ENCODE assay signal across 10 mouse cellular contexts in genomic region chr7:144689136-144689535, GRCm38 (mm10).
DNase-seq lines count a peak whose midpoint lies in the region; ATAC-seq and TF ChIP-seq lines count a peak whose summit lies in the region.
"Had no signal": no experiment of that assay in that cellular context is flagged by ENCODE, and none has a peak within 500 bp of the region (broad histone marks: within the 10 kb centered on the region; RNA-seq: fewer than 3 reads in every experiment).

No protein-coding gene starts in this region.

- H3K27me3 ChIP-seq in intestine, embryonic 14.5 days (replicated peaks; ENCODE audit: control insufficient read depth, insufficient read depth, low read length) = no peaks in the 10 kb centered on the region
- H3K27me3 ChIP-seq in intestine, postnatal 0 days (replicated peaks; ENCODE audit: control insufficient read depth, insufficient read depth, low read length) = no peaks in the 10 kb centered on the region
- no peaks in the 10 kb centered on the region for H3K27me3 ChIP-seq in intestine, embryonic 15.5 days (replicated peaks)
- H3K27me3 ChIP-seq: limb, embryonic 15.5 days had no signal

- no peak overlapping the region for H3K4me2 ChIP-seq in intestine, embryonic 14.5 days (ENCODE audit: low read length)
- no peak overlapping the region for H3K4me2 ChIP-seq in intestine, postnatal 0 days (replicated peaks; ENCODE audit: low read depth)
- H3K4me2 ChIP-seq in intestine, embryonic 15.5 days (replicated peaks) = no peak overlapping the region
- H3K4me2 ChIP-seq: limb, embryonic 15.5 days had no signal

- no peaks in the 10 kb centered on the region for H3K9me3 ChIP-seq in intestine, embryonic 14.5 days (ENCODE audit: control insufficient read depth, low read length)
- no peaks in the 10 kb centered on the region for H3K9me3 ChIP-seq in intestine, postnatal 0 days (ENCODE audit: control insufficient read depth)
- H3K9me3 ChIP-seq in intestine, embryonic 15.5 days = no peaks in the 10 kb centered on the region
- H3K9me3 ChIP-seq: limb, embryonic 15.5 days had no signal

- no peak overlapping the region for H3K4me3 ChIP-seq in intestine, embryonic 14.5 days (ENCODE audit: low read depth, low read length)
- H3K4me3 ChIP-seq in intestine, postnatal 0 days (ENCODE audit: low read depth, low read length) = no peak overlapping the region
- no peak overlapping the region for H3K4me3 ChIP-seq in intestine, embryonic 15.5 days (replicated peaks)
- H3K4me3 ChIP-seq: limb, embryonic 15.5 days had no signal

- no peak for TF ChIP-seq CTCF in intestine, postnatal 0 days (IDR thresholded peaks at IDR 0.05; ENCODE audit: low read depth)

- WGBS in intestine, embryonic 14.5 days = 29% methylated on average over 7 of the region's 7 CpGs
- 49% methylated on average over 7 of the region's 7 CpGs for WGBS in intestine, postnatal 0 days
- WGBS in intestine, embryonic 15.5 days = 36% methylated on average over 7 of the region's 7 CpGs

- no peak overlapping the region for H3K9ac ChIP-seq in intestine, embryonic 14.5 days (ENCODE audit: low read length)
- H3K9ac ChIP-seq in intestine, postnatal 0 days (ENCODE audit: low read depth, low read length) = no peak overlapping the region
- no peak overlapping the region for H3K9ac ChIP-seq in intestine, embryonic 15.5 days
- H3K9ac ChIP-seq: limb, embryonic 15.5 days had no signal

- DNase-seq in adrenal gland, postnatal 14 days = peak; percentile 42
- no peak for DNase-seq in adrenal gland, postnatal 25 days
- DNase-seq in intestine, embryonic 14.5 days (ENCODE audit: low spot score) = no peak
- DNase-seq in lung, postnatal 10 days = peak; percentile 41
- no peak for DNase-seq in frontal cortex, postnatal 36 days (ENCODE audit: low spot score in 2 of 2)
- no peak for DNase-seq in spleen, postnatal 36 days (ENCODE audit: low spot score in 2 of 2)
- DNase-seq: cerebellum, adult 9-10 months had no signal

- peak overlapping the region; percentile 73 for H3K27ac ChIP-seq in intestine, embryonic 14.5 days (ENCODE audit: low read depth)
- no peak overlapping the region for H3K27ac ChIP-seq in intestine, postnatal 0 days (ENCODE audit: low read depth, low read length)
- H3K27ac ChIP-seq in intestine, embryonic 15.5 days = peak overlapping the region; percentile 58
- H3K27ac ChIP-seq: limb, embryonic 15.5 days had no signal

- H3K4me1 ChIP-seq in intestine, embryonic 14.5 days (replicated peaks; ENCODE audit: control insufficient read depth, insufficient read depth, low read length) = peaks cover 17% of the 10 kb centered on the region
- H3K4me1 ChIP-seq in intestine, postnatal 0 days (replicated peaks; ENCODE audit: control insufficient read depth, insufficient read depth, low read length) = no peaks in the 10 kb centered on the region
- peaks cover 15% of the 10 kb centered on the region for H3K4me1 ChIP-seq in intestine, embryonic 15.5 days (replicated peaks)

- 0 out of 2 replicates have a peak, but pooled peaks have one; percentile 30 for ATAC-seq in intestine, embryonic 14.5 days (replicated peaks; ENCODE audit: low FRiP score, low TSS enrichment, low read depth)
- no peak for ATAC-seq in intestine, postnatal 0 days
- no peak for ATAC-seq in intestine, embryonic 15.5 days

- no peaks in the 10 kb centered on the region for H3K36me3 ChIP-seq in intestine, embryonic 14.5 days (ENCODE audit: control insufficient read depth, insufficient read depth, low read length)
- no peaks in the 10 kb centered on the region for H3K36me3 ChIP-seq in intestine, postnatal 0 days (ENCODE audit: control insufficient read depth, insufficient read depth)
- no peaks in the 10 kb centered on the region for H3K36me3 ChIP-seq in intestine, embryonic 15.5 days
- H3K36me3 ChIP-seq: limb, embryonic 15.5 days had no signal

Comparison
In these comparisons a context has a peak if more than half of its experiments do, and no peak if none do; other contexts are left out.
1. DNase-seq: peak in adrenal gland, postnatal 14 days (single experiment) and lung, postnatal 10 days (single experiment); none in adrenal gland, postnatal 25 days (single experiment), intestine, embryonic 14.5 days (single experiment), frontal cortex, postnatal 36 days (0 of 2) and spleen, postnatal 36 days (0 of 2).